Mouse (Mus musculus) urinary bladder, postnatal 36 days (tissue): Measurements from ENCODE around the gene Celsr2.

Experiments used
- DNase-seq, 2 experiments: peaks; one replicate each; pipeline ENCODE4 v3.0.0; 2022; ENCODE audit warnings: low spot score in 2 of 2, mixed read lengths in 1 of 2

The Celsr2 gene

GRCm38 (mm10) chr3:108381945-108382875 lies 33.1 kb downstream of the Celsr2 start:
- DNase-seq: no peak

DNA sequence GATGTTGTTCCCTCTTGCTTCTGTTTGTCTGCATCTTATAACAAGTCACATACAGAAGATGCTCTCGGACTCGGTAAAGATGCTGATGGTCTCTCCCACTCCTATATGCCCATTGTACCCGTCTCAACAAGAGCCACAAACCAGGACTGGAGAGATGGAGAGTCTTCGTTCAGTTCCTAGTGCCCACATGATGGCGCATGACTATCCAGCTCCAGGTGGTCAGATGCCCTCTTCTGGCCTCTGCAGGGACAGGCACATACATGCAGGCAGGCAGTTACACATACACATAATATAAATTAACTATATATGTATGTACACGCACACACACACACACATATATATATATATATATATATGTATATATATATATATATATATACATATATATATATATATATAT lies 34.7 kb downstream of the Celsr2 start:
- DNase-seq: no peak

- no peak for DNase-seq
These were observed 36.3 kb downstream of the Celsr2 start for GRCm38 (mm10) chr3:108378875-108379663.

GRCm38 (mm10) chr3:108372691-108373090 lies 42.7 kb downstream of the Celsr2 start:
- DNase-seq: no peak

DNA sequence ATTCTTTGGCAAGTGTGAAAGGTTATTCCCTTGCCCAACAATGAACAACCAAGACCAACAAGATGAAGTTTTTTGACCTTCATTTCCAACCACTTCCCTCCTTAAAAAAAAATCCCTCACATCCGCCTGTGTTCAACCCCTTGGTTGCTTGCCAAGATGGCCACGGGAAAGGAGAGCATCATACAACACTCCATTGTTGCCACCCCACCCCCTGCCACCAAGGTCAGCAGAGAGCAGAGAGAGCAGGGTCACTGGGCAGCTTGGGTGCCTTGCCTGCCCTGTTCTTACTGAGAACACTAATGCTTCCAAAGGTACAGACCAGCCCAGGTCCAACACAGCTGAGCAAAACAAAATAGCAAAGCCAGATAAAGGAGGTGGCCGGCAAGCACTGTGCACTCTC lies 43.1 kb downstream of the Celsr2 start:
- no peak for DNase-seq

DNA sequence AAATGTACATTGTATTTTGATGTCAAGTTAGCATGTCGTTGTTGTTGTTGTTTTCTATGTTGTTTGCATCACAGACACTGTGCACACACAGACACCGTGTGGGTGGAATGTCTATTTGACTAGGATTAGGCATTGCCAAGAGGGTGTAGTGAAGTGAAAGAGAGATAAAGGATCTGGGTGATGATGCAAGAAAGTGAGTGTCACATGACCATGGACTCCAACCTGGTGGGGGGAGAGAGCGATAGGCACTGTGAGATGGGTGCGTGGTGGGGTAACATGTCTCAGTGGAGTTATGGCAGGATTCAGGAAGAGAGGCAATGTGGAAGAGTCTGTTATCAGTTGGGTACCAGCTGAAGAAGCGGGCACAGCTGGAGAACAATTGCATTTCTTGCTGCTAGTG lies 46.6 kb downstream of the Celsr2 start:
- DNase-seq: no peak

DNA sequence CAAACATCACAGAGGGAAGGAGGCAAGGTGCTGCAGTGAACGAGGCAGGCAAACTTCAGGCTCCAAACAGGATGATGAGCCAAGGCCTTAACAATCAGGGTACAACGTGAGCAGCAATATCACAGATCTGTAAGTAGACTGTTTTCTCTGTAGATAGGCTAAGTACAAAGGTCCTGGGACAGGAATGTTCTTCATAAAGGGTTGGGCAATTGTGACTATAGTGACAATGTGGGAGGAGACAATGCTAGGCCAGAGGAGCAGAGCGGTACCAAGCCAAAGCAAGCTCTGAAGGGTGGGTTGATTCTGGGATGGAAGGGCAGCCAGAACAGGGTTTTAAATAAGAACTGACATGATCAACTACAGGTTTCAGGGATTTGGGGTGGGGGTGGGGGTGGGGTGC lies 47.5 kb downstream of the Celsr2 start:
- DNase-seq: no peak

DNA sequence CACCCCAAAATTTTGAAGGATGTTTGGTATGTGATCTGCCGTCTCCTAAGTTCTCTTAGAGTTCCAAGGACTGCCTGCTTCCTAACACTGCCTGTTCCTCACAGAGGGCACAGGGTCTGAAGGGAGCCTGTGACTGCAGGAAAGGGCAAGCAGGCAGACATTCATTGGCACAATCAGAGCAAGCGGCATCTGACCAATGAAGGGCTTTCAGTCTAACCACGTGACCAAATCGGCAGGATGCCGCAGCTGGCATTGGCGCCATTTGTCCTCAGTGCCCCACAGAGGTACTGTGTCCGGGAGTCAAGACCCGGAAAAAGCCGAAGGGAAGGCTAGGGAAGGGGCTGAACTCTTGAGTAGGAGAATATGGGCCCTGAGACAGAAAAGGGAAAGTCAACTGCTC lies 48.2 kb downstream of the Celsr2 start:
- DNase-seq: no peak

DNA sequence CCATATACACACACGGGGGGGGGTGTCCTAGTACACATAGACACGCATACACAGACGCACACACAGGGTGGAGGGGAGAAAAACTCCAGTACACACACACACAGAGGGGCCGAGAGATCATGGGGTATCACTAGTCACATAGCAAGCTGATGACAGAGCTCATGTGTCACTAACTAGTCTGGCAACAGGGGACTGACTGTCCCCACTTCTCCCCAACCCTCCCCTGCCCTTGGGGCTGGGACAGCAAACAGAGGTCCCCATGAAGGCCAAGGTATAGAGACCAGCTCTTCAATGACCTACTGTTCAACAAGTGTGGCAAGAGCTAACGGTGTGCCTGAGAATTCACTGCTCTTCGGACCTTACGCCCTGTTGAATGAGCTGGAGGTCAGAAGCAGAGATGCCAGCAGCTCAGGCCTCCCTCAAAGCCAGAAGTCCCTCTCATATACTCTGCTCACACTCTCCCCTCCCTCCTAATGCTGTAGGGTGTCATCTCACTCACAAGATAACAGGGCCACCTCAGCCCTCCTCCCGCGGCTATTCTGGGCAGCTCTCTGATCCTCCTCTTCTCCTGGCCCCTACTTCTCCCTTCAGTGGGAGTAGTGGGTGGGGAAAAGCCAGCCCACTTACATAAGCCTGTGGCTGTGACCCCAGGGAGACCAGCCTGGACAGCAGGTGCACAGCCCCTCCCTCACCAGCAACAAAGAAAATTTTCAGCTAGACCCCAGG lies 50.9 kb downstream of the Celsr2 start, which contains the start of gene Mybphl:
Gene Mybphl (plus strand): TSS at position 642 of the 726 bp plus-strand sequence.
- no peak for DNase-seq

DNA sequence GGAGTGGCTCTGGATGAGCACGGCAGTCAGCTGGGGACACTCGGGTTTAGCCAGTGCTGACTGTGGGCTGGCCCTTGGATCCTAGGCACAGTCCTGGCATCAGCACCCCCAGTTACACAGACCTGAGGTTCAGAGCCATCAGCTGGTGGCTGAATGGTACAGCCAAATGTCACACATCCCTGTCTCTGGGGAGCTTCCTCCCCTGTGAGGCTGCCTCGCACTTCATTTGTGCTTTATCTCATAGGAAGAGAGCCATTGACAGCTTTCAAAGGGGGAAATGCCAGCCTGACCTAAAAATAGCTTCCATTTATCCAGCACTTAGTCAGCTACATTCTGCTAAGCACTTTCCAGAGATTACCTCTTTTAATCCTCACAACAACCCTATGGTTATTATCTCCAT lies 51.7 kb downstream of the Celsr2 start:
- no peak for DNase-seq

DNA sequence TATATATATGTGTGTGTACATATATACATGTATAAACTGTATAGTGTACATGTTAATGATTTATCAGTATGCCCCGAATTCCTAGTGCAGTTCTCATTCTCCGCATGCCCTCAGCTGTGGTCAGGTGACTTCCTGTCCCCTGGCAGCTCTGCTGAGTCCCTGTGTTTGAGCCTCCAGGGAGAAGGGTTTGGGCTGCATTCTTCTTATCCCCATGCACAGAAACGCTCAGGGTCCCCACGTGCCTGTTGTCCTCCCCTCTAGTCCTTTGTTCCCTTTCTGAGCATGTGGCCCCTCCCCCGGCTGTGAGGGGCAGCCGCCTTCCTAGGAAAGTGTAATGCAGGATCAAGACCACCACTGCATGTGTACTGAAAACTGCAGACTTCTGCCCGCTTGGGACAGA lies 54.5 kb downstream of the Celsr2 start:
- no peak for DNase-seq

DNA sequence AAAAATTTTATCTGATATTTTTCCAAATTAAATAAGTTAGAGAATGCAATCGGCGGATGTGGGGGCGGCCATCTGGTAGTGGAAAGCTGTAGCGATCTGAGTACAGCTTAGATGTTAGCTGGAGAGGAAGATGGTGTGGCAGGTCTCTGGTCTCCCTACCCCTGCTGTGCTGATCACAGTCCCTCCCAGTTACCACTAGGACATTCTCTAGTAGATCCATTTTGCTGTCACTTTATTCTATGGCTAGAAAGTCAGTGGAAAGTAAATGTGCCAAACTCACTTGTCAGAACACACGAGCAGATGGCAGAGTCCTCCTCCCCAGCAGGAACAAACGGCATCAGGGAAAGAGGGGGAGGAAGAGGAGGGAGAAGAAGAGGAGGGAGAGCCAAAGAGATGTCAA lies 56.9 kb downstream of the Celsr2 start:
- DNase-seq: no peak

DNA sequence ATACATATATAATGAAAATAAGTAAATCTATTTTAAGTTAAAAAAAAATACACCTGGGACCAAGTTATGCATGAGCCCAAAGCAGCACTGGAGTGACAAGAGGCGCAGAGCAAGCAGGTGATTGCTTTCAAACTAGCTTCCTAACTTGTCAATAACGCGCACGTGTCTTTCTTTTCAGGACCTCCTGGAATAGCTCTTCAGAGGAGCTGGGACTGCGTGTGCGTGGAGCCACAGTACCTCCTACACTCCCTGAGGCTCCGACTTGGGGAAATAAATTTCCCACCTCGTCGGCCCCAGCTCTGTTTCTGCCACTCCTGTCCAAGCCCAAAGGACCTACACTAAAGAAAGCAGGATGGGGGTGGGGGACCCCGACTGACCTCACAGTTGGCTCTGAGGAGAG lies 58.3 kb downstream of the Celsr2 start:
- no peak for DNase-seq

DNA sequence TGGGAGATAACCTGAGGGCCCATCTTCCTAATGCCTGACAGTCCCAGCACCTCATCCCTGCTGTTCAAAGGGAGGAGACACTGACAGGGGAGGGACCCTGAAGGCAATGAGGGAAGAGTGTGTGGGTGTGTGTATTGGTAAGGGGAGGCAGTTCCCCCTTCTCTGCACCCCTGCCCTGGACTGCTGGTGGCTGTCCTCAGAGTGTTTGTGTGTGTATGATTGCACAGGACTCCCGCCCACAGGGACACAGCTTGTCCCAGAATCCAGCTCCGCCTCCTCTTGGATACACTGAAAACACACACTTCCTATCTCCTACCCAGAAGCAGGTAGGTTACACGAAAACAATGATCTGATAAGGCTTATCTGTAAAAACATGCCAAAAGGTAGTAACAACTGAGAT lies 60.1 kb downstream of the Celsr2 start:
- DNase-seq: no peak

GRCm38 (mm10) chr3:108348376-108348775 lies 67.0 kb downstream of the Celsr2 start:
- no peak for DNase-seq

DNA sequence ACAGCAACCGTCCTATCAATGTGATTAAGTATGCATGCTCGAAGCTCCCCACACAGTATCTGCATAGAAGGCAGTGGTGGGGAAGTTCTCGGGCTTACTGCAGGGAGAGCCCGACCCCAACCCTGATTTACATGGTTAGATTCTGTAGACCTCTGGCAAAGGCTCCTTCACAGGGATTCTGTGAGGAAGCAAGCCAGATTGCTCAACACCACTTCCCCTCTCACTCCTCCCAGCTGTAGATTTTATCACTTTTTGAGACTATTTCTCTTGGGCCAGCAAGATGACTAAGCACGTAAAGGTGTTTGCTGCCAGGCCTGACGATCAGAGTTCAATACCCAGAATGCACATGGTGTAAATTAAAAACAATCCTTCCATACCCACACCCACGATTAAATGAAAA lies 69.5 kb downstream of the Celsr2 start:
- no peak for DNase-seq

DNA sequence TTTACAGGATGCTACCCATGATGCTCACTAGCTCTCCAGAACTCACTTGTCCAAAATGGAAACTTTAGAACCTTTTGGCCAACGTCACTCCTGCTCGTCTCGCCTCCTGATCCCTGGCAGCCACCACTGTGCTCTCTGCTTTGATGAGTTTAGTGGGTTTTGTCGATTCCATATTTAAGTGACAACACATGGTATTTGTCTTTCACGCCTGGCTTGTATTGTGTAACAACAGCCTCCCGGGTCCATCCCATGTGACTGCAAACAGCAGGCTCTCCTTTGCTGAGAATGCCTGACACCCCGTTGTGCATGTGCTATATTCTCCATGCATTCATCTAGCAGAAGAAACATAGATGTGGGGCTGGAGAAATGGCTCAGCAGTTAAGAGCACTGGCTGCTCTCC lies 73.2 kb downstream of the Celsr2 start:
- no peak for DNase-seq

GRCm38 (mm10) chr3:108341040-108341439 lies 74.3 kb downstream of the Celsr2 start:
- DNase-seq: no peak
